Mouse (Mus musculus): ENCODE results near the gene Ifrd1.

Gene Ifrd1

GRCm38 (mm10) chr12:40243241-40243640 lies 5.1 kb downstream of the Ifrd1 start:
- no peak for DNase-seq (ENCODE audit: low read depth, low spot score)

GRCm38 (mm10) chr12:40239161-40239560 lies 9.1 kb downstream of the Ifrd1 start:
- no peak for DNase-seq (ENCODE audit: low read depth, low spot score)

GRCm38 (mm10) chr12:40232231-40232630 lies 16.1 kb downstream of the Ifrd1 start:
- DNase-seq (ENCODE audit: low read depth, low spot score): no peak

- DNase-seq (ENCODE audit: low read depth, low spot score): no peak
These were observed 16.7 kb downstream of the Ifrd1 start for GRCm38 (mm10) chr12:40231632-40232031.

- DNase-seq (ENCODE audit: low read depth, low spot score): no peak
These were observed 24.0 kb downstream of the Ifrd1 start for GRCm38 (mm10) chr12:40224171-40224880.

GRCm38 (mm10) chr12:40223676-40224075 lies 24.6 kb downstream of the Ifrd1 start:
- no peak for DNase-seq (ENCODE audit: low read depth, low spot score)

- DNase-seq (ENCODE audit: low read depth, low spot score): peak; percentile 99
These were observed 25.2 kb downstream of the Ifrd1 start for GRCm38 (mm10) chr12:40223082-40223619.

- peak; percentile 95 for DNase-seq (ENCODE audit: low read depth, low spot score)
These were observed 25.8 kb downstream of the Ifrd1 start for GRCm38 (mm10) chr12:40222251-40223081.

GRCm38 (mm10) chr12:40221611-40222010 lies 26.7 kb downstream of the Ifrd1 start:
- no peak for DNase-seq (ENCODE audit: low read depth, low spot score)

GRCm38 (mm10) chr12:40220896-40221295 lies 27.4 kb downstream of the Ifrd1 start:
- no peak for DNase-seq (ENCODE audit: low read depth, low spot score)

- no peak for DNase-seq (ENCODE audit: low read depth, low spot score)
These were observed 28.2 kb downstream of the Ifrd1 start for GRCm38 (mm10) chr12:40220001-40220570.

GRCm38 (mm10) chr12:40218430-40218945 lies 29.8 kb downstream of the Ifrd1 start:
- DNase-seq (ENCODE audit: low read depth, low spot score): no peak

GRCm38 (mm10) chr12:40217776-40218175 lies 30.5 kb downstream of the Ifrd1 start:
- DNase-seq (ENCODE audit: low read depth, low spot score): no peak

GRCm38 (mm10) chr12:40214888-40215876 lies 33.1 kb downstream of the Ifrd1 start:
- peak; percentile 64 for DNase-seq (ENCODE audit: low read depth, low spot score)

- DNase-seq (ENCODE audit: low read depth, low spot score): no peak
These were observed 39.3 kb downstream of the Ifrd1 start for GRCm38 (mm10) chr12:40209049-40209448.

- DNase-seq (ENCODE audit: low read depth, low spot score): no peak
These were observed 40.4 kb downstream of the Ifrd1 start for GRCm38 (mm10) chr12:40207909-40208308.

GRCm38 (mm10) chr12:40202161-40203035 lies 45.9 kb downstream of the Ifrd1 start:
- DNase-seq (ENCODE audit: low read depth, low spot score): no peak

- no peak for DNase-seq (ENCODE audit: low read depth, low spot score)
These were observed 47.6 kb downstream of the Ifrd1 start for GRCm38 (mm10) chr12:40200484-40201235.

GRCm38 (mm10) chr12:40199795-40200402 lies 48.4 kb downstream of the Ifrd1 start:
- DNase-seq (ENCODE audit: low read depth, low spot score): peak; percentile 65
